Mouse (Mus musculus): Measurements from ENCODE around the gene Kcnc4. TPM values are rescaled to one million over a fixed set of nuclear protein-coding genes. Genes with fewer than 3 reads are reported as not detected.

Gene Kcnc4
- total RNA-seq, 2 experiments from 2014 or later, result 21.2 to 25.8 TPM

DNA sequence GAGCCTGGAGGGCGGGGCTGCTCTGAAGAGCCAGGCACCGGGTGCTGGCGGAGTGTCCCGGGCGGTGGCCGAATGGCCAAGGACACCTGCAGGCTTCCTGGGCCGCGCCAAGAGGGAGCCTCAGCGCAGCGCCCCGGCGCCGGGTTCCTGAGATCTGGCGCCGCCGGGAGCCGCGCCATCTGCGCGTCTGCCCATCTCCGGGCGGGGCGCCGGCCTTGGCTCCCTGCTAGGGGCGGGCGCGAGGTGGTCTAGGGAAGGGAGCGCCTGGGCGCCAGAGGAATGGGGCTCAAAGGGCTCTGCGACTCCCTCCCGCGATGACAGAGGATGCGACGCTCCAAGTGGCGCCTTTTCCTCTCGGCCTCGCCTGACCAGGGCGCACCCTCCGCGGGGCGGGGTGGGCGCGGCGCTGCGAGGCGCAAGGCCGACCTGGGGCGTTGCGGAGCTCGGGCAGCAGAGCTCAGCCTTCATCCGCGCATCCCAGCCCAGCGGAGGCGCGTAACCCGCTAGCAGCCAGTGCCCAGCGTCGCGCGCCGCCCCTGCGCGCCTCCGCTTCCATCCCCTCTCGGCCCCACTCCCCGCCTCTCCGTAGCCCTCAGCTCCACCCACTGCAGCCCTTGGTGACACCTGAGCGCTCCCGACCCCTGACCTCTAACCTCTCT, 550 bp upstream of the Kcnc4 start:
- DNase-seq, result no peak
- intact Hi-C loops (cut with DNase I), result loop anchor here (2.0 to 10.0 kb wide), 3 partner anchors 103 to 555 kb away; partner anchors contain the start of genes A630076J17Rik and Prok1

DNA sequence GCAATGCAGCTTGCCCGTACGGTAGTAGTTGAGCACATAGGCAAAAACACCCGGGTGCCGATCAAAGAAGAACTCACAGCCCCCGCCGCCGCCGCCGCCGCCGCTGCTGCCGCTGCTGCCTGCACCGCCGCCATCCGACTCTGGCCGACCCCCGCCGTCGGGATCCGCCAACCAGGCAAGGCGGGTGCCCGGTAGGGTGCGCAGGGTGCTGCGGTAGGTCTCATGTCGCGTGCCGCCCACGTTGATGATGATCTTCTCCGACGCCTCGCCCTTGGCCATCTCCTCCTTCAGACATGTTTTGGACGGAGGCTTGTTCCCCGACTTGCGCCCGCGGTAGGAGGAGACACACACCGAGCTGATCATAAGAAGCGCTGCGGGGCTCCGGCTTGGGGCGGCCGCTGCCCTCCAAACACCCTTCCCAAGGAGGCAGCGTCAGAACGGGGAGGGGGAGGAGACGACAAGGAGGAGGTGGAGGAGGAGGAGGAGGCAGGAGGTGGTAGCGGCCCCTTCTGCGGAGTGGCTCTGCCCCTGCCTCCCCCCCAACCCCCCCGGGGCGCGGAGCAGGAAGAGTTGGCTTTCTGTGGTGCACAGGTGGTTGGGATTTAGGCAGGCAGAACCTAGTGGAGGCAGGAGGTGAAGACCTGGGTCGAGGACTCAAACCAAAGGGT, 690 bp downstream of the Kcnc4 start:
- DNase-seq, result peak; percentile 22
- intact Hi-C loops (cut with DNase I), result no loop called here

- DNase-seq, result no peak
- intact Hi-C loops (cut with DNase I), result no loop called here
Observed at GRCm38 (mm10) chr3:107458104-107458503, 1.2 kb downstream of the Kcnc4 start.

- intact Hi-C loops (cut with DNase I), result no loop called here
- no peak for DNase-seq
Observed at GRCm38 (mm10) chr3:107454280-107454679, 5.1 kb downstream of the Kcnc4 start.

- intact Hi-C loops (cut with DNase I), result no loop called here
Observed at GRCm38 (mm10) chr3:107446822-107447221, 12.5 kb downstream of the Kcnc4 start.

GRCm38 (mm10) chr3:107443866-107444265, 15.5 kb downstream of the Kcnc4 start:
- DNase-seq, result no peak
- intact Hi-C loops (cut with DNase I), result no loop called here

More at GRCm38 (mm10) chr3:107446822-107447221, 12.5 kb downstream of the Kcnc4 start:
- DNase-seq, result no peak

- no peak for DNase-seq
- intact Hi-C loops (cut with DNase I), result no loop called here
Observed at GRCm38 (mm10) chr3:107442191-107442590, 17.2 kb downstream of the Kcnc4 start.

- DNase-seq, result no peak
- intact Hi-C loops (cut with DNase I), result no loop called here
Observed at GRCm38 (mm10) chr3:107441306-107441705, 18.0 kb downstream of the Kcnc4 start.

DNA sequence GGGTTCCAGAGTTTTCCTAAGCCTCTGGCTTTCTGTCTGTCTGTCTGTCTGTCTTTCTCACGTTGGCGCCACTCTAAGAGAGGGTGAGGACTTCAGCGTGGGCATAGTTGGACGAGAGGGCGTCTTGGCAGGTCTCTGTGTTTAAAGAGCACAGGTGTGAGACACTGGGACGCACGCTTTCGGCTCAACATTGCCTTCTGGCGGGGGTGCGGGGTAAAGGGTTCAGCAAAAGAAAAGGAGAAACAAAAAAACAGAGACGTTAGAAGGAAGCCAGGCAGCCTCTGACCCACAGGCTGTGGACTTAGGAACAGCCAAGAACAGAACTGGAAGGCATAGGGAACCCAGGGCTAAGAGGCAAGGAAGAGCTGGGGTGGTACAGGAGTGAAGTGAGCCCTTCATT, 20.1 kb downstream of the Kcnc4 start:
- intact Hi-C loops (cut with DNase I), result no loop called here
- DNase-seq, result no peak

GRCm38 (mm10) chr3:107437666-107438065, 21.7 kb downstream of the Kcnc4 start:
- intact Hi-C loops (cut with DNase I), result no loop called here
- DNase-seq, result no peak

DNA sequence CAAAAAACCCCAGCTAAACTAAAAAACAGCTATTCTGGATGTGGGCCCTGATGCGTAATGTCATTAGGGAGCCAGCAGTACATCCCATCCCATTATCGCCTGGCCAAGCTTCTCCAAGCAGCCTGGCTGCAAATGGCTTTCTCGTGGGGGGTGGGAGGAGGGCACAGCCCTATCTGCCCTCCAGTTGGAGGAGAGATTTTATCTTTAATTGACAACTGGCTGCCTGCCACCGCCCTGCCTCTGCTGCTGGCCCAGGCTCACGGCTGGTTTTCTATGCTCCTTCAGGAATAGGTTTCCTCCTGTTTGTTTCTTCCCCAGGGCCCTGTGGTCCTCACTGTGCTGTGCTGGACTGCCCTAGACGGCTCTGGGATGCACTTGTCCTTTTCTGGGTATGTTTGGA, 22.9 kb downstream of the Kcnc4 start:
- DNase-seq, result peak; percentile 87

GRCm38 (mm10) chr3:107433614-107434013, 25.7 kb downstream of the Kcnc4 start:
- intact Hi-C loops (cut with DNase I), result no loop called here
- DNase-seq, result no peak

More for the DNA sequence above, 22.9 kb downstream of the Kcnc4 start:
- intact Hi-C loops (cut with DNase I), result no loop called here

DNA sequence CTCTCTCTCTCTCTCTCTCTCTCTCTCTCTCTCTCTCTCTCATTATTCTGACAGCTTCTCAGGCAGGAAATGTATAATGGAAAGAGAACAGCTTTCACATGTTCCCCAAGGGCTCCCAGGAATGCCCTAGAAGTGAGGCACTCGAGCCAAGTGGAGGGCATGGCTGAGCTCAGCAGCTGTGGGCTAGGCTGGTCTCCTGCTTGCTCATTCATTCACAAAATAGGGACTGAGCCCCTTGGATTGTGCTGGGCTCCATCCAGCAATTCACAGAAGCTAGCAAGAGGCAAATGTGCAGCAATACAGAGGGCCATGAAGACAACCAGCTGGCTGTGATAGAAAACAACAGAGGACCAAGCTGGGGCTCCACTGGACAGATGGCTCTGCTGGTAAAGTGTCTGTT, 28.1 kb downstream of the Kcnc4 start:
- intact Hi-C loops (cut with DNase I), result no loop called here
- DNase-seq, result peak; percentile 85

GRCm38 (mm10) chr3:107424258-107425041, 34.9 kb downstream of the Kcnc4 start:
- DNase-seq, result no peak
- intact Hi-C loops (cut with DNase I), result no loop called here

GRCm38 (mm10) chr3:107420156-107420555, 39.2 kb downstream of the Kcnc4 start:
- DNase-seq, result no peak
- intact Hi-C loops (cut with DNase I), result no loop called here

- DNase-seq, result no peak
- intact Hi-C loops (cut with DNase I), result no loop called here
Observed at GRCm38 (mm10) chr3:107417287-107417644, 42.1 kb downstream of the Kcnc4 start.

- intact Hi-C loops (cut with DNase I), result no loop called here
- DNase-seq, result no peak
Observed at GRCm38 (mm10) chr3:107416541-107417286, 42.6 kb downstream of the Kcnc4 start.

DNA sequence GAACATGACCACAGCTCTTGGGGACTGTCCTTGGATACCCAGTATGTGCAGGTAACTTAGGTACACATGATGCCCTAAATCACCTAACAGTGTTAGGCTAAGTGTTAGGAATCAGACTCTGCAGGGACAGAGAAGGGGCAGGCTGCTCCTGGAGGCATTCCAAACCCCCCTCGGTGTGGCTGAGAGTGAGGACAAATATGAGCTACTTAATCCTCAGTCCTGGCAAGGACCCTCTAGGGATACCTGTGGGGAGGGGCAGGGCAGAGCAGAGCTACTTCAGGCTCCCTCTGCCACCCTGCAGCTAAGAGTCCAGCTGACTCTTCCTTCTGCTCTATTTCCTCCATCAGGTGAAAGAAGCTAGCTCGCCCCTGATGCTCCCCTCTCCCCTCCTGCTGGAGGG, 46.3 kb downstream of the Kcnc4 start:
- DNase-seq, result peak; percentile 60
- intact Hi-C loops (cut with DNase I), result no loop called here

- DNase-seq, result no peak
- intact Hi-C loops (cut with DNase I), result no loop called here
Observed at GRCm38 (mm10) chr3:107412509-107412908, 46.8 kb downstream of the Kcnc4 start.

DNA sequence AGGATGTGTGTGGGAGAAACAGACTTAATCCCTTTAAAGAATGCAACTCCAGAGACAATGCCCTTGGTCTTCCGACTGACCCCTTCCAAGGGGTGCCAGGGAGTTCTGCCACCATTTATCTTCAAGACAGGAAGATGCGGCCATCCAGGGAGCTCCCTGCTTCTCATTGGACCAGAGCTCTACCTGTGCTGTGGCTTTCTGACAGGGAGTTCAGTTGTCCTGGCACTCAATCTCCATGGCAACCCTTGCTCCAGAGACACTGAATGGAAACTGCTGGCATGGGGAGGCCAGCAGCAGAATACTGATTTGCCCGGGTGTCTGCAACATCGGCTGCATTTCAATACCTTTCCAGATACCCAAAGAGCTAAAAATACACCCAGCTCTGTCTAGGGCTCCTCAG, 47.7 kb downstream of the Kcnc4 start:
- intact Hi-C loops (cut with DNase I), result no loop called here
- peak; percentile 41 for DNase-seq

- no peak for DNase-seq
- intact Hi-C loops (cut with DNase I), result no loop called here
Observed at GRCm38 (mm10) chr3:107401401-107401800, 58.0 kb downstream of the Kcnc4 start.
